Mouse (Mus musculus) CD4-positive, CD25-positive, alpha-beta regulatory T cell, adult 2 months (primary cell): Measurements from ENCODE around the gene Wwp2.

Source experiments
- DNase-seq: peaks from one replicate; pipeline ENCODE4 v3.0.0-alpha.2; 2012; ENCODE audit warnings: low read depth, low spot score

Gene Wwp2

DNA sequence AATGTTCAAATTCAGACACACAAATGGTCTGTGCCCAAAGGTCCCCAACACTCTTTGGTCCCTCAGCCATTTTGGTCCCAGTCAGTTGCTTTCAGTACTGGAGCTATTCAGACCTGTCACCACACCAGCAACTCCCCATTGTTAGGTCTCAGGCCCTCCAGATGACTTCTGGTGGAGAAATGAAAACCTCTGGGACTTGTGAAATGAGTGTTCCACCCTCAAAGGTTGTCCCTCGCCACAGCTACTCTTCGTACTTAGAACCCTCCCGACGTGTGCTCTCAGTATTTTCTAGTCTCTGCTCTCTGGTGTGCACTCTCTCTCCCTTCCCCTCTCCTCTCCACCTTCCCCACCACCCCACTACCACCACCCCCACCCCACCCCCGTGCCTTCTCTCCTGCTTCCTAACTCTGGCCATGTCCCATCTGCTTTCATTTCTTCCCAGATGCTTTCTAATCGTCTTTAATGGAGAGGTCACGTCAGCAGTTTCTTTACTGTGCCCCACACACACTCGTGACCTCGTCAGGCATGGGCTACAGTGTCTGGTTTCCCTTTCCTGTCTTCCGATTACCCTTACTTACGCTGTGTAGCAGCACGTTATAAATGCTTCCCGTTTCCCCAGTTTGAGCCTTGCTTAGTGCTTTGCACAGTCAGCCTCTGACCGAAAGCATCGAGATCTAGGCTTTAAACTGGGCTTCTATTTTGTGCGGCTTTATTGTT is 124.8 kb downstream of the Wwp2 start:
- DNase-seq, result peak; percentile 50

DNA sequence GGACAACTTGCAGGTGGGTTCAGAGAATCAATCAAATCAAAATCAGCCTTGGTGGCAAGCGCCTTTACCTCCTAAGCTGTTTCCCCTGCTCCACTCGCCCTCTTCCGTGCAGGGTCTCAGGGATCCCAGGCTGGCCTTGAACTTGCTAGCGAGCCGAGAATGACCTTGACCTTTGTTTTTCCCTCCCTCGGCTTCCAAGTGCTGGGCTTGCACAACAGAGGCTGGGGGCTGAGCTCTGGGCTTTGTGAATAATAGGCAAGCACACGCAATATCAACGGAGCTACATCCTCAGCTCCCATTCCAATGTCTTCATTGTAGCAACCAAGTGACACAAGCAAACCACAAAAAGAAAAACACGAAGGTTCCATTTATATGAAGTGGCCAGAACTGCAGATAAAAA is 126.0 kb downstream of the Wwp2 start:
- DNase-seq, result no peak

DNA sequence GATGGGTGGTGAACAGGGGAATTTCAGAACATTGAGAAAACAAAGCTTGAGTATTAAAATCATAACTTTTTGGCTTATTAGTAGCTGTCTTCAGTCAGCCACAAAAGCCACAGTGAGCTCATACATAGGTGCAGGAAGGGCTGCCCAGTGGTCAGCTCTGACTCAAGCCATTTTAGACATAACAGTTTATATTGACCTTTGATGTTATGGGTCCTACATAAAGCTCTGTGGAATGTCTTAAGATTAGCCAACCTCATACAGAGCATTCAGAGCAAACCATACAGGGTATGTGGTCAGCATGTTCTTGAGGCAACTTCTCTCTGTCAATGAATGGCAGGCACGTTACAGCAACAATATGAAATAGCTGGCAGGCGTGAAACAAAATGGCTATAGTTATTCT is 134.9 kb downstream of the Wwp2 start:
- no peak for DNase-seq

DNA sequence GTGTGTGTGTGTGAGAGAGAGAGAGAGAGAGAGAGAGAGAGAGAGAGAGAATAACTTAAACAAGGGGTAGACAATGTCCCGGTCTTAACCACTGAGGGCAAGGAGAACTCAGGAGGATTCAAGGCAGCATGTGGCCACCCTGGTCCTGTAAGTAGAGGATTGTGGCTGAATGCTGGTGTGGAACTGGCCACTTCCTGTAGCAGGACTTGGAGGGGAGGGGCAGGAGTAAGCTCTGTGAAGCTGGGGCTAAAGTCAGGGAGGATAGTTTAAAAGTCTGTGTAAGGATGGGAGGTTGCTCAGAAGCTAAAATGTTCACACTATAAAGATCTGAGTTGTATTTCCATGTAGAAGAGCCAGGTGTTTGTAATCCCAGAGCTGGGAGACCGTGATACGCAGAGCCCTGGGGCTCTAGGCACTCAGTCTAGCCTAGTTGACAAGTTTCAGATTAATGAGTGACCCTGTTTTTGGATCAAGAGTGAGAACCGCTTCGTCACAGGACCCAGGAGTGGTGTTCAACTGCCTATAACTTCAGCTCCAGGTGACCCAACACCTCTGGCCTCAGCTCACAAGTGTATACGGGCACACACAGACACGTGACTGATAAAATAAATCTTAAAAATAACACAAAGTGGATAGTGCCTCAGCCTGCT is 135.4 kb downstream of the Wwp2 start:
- DNase-seq, result no peak

DNA sequence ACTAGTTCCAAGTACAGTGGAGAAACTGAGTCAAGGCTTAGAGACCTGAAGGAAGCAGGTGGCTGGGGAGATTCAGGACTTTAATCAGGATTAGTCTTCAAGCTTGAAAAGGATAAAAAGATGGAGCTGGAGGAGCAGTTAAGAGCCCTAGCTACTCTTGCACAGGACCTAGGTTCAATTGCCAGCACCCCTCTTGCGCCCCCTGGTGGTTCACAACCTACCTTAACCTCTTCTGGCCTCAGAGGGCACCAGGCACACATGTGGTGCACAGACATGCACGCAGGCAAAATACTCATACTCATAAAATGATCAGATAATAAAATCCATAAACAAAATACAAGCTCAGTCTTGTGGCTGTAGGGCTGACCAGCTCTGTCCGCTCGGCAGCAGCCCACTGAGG is 136.3 kb downstream of the Wwp2 start:
- peak; percentile 84 for DNase-seq

DNA sequence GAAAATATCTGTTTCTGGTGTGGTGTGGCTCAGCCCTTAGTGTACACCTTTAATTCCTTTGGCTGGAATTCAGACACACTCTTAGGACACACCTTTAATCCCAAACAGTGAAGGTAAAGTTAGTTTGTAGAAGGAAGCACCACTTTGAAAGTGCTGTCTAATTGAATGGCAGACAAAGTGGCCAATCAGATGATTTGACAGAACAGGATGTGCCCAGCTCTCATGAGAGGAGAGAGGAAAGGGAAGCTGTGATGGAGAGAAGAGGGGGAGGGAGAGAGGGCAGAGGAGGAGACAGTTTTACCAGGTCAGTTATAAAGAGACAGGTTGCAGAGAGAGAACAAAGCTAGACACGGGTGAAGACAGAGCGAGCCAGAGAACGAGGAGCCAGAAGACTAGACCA is 138.6 kb downstream of the Wwp2 start:
- peak; percentile 26 for DNase-seq

DNA sequence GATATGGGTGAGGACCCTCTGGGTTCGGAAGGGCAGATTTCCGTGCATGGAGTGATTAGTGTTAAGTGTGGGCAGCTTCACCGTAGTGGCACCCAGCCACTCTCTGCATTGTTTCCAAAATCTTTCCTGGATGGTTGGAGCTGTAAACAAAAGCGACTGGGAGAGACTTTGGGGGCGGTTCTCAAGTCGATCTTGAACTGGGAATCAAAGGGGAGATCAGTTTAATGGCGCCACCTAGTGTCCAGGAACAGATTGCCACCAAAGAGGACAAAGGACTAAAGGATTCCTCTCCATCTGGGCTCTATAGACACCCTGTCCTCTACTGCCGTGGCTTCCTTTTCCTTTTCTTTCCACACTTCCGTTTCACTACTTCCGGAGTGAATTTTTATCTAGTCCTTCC is 140.5 kb downstream of the Wwp2 start:
- peak; percentile 81 for DNase-seq

DNA sequence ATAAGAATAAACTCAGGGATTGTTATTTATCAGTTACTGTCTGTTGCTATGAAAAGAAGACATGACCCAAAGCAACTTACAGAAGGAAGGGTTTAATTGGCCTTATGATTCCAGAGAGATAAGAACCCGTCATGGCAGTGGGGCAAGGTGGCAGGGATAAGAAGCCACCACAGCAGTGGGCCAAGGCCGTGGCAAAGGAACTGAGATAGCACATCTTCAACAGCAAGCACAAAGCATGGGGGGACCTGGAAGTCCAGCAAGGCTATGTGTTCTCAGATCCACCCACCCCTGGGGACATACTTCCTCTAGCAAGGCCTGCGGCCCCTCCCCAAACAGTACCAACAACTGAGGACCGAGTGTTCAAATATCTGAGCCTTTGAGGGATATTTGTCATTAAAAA is 141.5 kb downstream of the Wwp2 start:
- no peak for DNase-seq

DNA sequence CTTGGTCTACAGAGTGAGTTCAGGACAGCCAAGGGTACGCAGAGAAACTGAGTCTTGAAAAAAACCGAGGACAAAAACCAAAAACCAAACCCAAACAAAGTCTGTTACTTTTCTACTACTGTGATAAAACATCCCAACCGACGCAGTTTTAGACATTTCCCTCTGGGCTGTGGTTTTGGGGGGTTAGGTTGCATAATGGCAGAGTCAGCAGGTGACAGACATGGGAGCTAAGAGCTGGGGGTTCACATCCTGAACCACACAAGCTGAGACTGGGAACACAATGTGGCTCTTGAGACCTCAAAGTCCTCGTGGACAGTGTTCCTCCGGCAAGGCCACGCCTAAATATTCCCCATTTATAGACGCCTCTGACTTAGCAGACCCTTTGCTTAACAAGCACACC is 142.0 kb downstream of the Wwp2 start:
- DNase-seq, result no peak

DNA sequence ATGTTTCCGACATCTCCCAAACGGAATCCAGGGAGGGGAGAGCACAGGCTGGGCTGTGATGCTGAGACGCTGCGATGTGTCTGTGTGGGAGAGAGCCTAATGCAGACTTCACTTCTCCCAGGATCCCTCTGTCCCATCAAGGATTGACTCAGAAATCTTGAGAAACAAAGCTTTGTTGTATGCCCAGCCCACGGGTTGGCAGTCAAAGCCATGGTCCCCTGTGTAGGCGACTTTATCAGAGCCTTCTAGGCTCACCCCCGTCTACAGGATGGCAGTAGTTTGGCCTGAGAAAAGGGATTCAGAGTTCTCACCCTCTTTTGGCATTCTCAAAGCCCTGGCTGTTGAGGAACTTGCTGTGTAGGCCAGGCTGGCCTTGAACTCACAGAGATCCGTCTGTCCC is 142.4 kb downstream of the Wwp2 start:
- no peak for DNase-seq

DNA sequence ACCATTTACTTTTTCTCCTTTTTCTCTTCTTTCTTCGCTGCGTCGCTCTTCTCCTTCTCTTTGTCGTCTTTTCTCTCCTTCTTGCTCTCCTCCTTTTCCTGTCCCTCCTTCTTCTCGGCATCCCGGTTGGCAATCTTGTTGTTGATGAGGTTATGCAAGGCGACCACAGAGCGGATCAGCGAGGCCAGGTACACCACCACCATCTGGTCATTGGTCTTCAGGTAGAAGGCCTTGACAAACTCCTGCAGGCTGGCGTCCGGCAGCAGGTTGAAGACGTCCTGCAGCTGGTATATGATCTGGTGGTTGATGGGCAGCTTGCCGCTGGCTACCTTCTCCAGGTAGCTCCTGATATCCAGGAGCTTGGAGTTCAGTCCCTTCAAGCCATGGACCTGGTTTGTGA is 144.7 kb downstream of the Wwp2 start:
- no peak for DNase-seq

DNA sequence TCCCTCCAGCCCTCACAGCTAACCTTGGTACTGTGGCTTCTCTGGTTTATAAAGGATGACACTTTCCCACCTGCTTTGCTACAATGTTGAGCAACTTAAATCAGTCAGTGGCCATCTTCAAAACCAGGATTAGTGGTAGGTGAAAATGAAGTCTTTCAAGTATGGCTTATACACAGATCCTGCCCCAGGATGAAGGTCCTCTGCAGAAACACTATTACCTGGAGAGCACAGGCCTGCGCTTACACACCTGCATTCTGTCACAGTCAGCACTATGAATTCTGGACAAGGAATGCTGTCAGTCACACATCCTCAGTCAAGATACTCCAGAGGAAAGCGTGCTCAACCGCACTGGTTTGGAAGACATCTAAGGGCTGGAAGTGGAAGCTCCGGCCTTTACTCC is 145.4 kb downstream of the Wwp2 start:
- no peak for DNase-seq

DNA sequence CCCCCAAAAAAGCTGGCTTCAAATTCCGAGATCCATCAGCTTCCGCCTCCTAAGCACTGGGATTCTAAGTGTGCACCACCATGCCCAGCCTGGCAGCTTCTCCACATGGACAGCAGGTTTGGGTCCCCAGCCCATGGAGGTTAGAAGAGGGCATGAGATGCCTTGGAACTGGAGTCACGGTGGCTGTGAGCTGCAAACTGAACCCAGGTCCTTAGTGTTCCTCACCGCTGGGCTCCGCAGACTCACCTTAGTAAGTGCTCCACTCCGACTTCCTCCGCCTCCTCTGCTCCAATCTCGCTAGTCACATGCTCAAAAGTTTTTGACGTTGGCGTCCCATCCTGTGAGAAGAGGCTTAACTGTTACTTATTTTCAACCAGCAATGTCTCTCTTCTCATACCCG is 146.0 kb downstream of the Wwp2 start:
- no peak for DNase-seq

DNA sequence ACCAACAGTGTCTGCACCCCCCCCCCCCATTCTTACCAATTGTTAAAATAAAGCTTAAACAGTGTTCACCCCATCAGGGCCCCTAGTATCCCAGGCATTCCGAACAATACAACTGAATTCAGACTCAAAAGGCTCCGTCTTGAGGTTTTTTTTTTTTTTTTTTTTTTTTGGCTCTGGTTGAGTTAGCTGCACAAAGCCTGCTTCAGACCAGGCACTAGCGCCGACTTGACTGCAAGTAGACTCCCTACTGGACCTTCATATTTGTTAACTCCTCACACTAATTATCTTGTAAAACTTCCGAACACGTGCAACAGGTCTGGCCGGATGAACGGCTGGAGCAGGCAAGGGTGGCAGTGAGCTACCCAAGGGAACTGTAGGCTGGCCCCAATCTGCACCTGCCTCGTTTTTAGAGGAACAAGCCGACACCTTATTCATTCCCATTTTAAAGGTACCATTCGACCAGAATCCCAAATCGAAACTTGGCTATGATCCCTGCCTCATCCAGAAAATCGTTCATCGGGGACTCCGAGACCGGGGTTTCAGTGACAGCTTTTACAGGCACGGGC is 151.3 kb downstream of the Wwp2 start:
- peak; percentile 21 for DNase-seq

DNA sequence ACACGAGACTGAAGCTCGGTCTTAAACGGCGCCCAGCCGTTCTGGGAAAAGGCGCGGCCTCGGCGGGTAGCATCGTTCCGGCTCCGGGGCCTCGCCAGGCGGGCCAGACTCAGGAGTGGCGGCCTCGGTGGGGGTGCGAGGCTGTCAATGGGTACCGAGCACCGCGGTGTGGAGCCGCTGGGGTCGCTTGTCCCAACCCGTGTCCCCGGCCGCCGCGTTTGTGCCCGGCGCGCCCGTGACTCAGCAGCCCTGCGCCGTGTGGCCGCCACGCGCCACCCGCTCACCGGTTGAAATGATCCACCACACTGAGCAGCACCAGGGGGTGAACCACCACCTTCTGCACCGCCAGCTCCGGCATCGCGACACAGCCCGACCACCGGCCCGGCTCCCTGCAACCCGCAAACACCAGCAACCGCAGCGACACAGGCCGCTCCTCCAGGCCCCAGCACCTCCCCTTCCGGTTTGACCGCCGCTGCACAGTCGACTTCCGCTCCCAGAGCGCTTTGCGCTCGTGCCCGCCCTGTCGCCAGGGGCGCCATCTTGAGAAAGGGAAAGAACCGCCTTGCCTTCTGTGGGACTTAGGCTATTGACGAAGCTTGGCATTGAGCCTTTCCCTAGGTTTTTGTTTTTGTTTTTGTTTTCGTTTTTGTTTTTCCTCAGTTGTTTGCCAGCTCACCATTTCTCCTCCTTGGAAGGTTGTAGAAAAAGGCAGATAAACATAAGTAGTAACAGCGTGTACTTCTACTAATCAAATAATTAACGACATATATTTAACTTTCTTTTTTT is 152.0 kb downstream of the Wwp2 start, which contains the start of gene Psmd7:
Gene Psmd7 (minus strand): TSS at position 470 of the 786 bp plus-strand sequence.
- peak; percentile 94 for DNase-seq

DNA sequence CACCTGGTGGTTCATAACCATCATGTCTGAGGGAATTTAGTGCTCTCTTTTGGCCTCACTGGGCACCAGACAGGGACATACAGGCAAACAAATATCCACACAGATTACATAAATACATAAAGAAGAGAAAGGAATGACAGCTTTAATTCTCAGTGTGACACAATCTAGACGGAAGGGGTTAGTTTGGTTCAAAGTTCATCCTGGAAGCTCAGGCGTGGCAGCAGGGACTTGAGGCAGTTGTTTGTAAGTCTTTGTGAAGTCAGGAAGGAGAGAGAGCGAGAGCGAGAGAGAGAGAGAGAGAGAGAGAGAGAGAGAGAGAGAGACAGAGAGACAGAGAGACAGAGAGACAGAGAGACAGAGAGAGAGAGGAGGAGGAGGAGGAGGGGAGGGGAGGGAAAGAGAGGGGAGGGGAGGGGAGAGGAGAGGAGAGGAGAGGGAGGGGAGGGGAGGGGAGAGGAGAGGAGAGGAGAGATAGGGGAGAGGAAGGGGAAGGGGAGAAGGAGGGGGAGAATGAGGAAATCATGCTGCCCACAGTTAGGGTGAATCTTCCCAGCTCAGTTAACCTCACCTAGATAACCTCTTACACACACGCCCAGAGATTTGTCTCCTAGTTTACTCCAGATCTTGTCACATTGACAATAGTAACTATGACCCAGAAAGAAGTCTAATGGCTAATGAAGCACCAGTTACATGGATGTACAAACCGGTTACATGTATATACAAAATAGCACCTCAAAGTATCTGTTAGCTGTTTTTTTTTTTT is 158.0 kb downstream of the Wwp2 start:
- no peak for DNase-seq

DNA sequence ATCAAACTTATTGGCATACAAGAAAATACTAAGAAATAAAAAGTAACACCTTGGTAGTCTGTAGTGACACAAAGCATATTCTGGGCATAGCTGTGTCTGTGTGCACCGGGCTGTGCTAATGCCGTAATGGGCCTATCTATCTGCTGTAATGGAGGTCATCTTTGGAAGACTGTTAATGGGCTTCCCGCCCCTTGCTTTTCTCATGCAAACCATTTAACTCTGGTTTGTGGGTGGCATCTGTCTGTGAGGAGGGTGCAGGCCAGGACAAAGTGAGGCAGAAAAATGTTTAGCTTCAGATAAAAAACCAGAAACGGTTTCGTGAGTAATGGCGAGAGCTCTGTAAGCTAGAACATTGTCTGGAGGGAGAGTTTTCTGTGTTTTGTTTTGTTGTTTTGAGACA is 158.7 kb downstream of the Wwp2 start:
- DNase-seq, result no peak

DNA sequence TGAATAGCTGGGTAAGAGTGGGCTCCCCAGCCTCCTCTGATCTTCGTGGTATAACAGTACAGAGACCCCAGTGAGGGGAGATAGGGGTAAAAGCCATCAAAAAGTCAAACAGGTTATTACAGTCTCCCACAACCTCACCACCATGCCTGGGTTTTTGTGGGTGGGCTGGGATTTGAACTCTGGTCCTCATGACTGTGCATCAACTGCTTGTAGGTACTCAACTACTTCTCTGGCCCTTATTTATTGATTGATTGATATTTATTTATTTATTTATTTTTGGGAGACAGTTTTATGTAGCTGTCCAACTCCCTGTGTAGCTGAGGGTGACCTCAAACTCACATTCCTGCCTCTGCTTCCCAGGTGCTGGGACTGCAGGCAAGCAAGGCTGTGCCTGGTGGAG is 161.6 kb downstream of the Wwp2 start:
- DNase-seq, result no peak

DNA sequence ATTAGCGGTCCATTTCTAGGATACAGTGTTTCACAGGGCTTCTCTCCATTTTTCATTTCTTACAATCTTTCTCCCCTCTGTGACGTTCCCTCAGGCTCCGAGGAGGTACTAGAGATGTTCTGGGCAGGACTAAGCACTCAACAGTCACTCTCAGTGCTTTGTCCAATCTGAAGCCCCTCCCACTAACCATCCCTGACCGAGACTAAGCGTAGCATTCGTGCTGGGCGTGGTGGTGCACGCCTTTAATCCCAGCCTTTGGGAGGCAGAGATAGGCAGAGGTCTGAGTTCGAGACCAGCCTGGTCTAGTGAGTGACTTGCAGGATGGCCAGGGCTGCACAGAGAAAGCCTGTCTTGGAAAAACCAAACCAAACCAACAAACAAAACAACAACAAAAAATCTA is 163.5 kb downstream of the Wwp2 start:
- no peak for DNase-seq

DNA sequence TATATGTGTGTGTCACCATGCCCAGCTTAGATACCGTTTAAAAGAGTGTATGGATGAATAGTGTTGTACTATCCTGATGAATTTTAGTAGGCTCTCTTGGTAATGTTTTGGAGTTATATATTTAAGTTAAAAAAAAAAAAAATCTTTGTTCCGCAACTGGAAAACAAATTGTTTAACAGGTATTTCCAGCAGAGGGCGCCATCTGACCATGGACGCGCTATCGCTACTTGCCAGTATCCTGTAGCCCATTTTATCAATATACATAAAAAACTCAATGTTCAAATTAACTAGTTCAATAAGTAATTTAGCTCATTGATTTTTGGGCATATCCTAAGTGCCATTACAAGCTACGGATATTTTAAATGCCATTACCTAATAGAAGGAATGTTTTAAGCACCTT is 166.9 kb downstream of the Wwp2 start:
- peak; percentile 82 for DNase-seq
